ENCODE assay signal across 15 mouse cellular contexts in genomic region chr1:93975764-93976163, GRCm38 (mm10). TPM values are rescaled to one million over a fixed set of nuclear protein-coding genes. Genes with fewer than 3 reads are reported as not detected.
"Had no signal": no experiment of that assay in that cellular context is flagged by ENCODE, and none has a peak within 500 bp of the region (broad histone marks: within the 10 kb centered on the region; RNA-seq: fewer than 3 reads in every experiment).

No protein-coding gene starts in this region.

RNA-seq across cellular contexts. Expression of gene Gal3st2c, which starts 14.5 kb away (rescaled TPM):
- total RNA-seq: midbrain, postnatal 0 days had no signal
- polyA plus RNA-seq: liver, embryonic 16.5 days; lung, embryonic 14.5 days; lung, embryonic 16.5 days; midbrain, embryonic 11.5 days; midbrain, embryonic 13.5 days; midbrain, embryonic 15.5 days; midbrain, postnatal 0 days; myocyte; neural tube, embryonic 11.5 days; neural tube, embryonic 13.5 days; neural tube, embryonic 15.5 days; stomach, embryonic 14.5 days; stomach, embryonic 16.5 days had no signal

RNA-seq across cellular contexts. Expression of gene Neu4, which starts 44.5 kb away (rescaled TPM):
- polyA plus RNA-seq: liver, embryonic 16.5 days; lung, embryonic 14.5 days; lung, embryonic 16.5 days; midbrain, embryonic 11.5 days; midbrain, embryonic 13.5 days; midbrain, embryonic 15.5 days; myocyte; neural tube, embryonic 11.5 days; neural tube, embryonic 13.5 days; small intestine, adult 2 months; stomach, embryonic 14.5 days; stomach, embryonic 16.5 days; thymus, postnatal 0 days had no signal

RNA-seq across cellular contexts. Expression of gene Gal3st2b, which starts 57.7 kb away (rescaled TPM):
- total RNA-seq: midbrain, postnatal 0 days had no signal
- polyA plus RNA-seq: liver, embryonic 16.5 days; lung, embryonic 14.5 days; lung, embryonic 16.5 days; midbrain, embryonic 11.5 days; midbrain, embryonic 13.5 days; midbrain, embryonic 15.5 days; myocyte; neural tube, embryonic 11.5 days; neural tube, embryonic 13.5 days; neural tube, embryonic 15.5 days had no signal
